Comparison of ENCODE assay signal across 15 mouse cellular contexts in genomic region chr12:57399547-57399946, GRCm38 (mm10).
DNase-seq lines count a peak whose midpoint lies in the region; ATAC-seq and TF ChIP-seq lines count a peak whose summit lies in the region.
"Had no signal": no experiment of that assay in that cellular context is flagged by ENCODE, and none has a peak within 500 bp of the region (broad histone marks: within the 10 kb centered on the region; RNA-seq: fewer than 3 reads in every experiment).

No protein-coding gene starts in this region.

- no peaks in the 10 kb centered on the region for H3K36me3 ChIP-seq in hindbrain, embryonic 13.5 days
- H3K36me3 ChIP-seq in hindbrain, embryonic 12.5 days, result no peaks in the 10 kb centered on the region
- no peaks in the 10 kb centered on the region for H3K36me3 ChIP-seq in forebrain, embryonic 15.5 days
- no peaks in the 10 kb centered on the region for H3K36me3 ChIP-seq in midbrain, embryonic 13.5 days
- H3K36me3 ChIP-seq: G1E had no signal

- peak; percentile 61 for ATAC-seq in hindbrain, embryonic 13.5 days (ENCODE audit: low FRiP score)
- no peak for ATAC-seq in hindbrain, embryonic 12.5 days (ENCODE audit: low FRiP score)
- ATAC-seq in forebrain, embryonic 15.5 days (replicated peaks), result peak; percentile 41; the same call in 1 of the 2 replicates
- peak; percentile 71 for ATAC-seq in midbrain, embryonic 13.5 days

- DNase-seq in brain, embryonic 14.5 days (ENCODE audit: low read depth), result peak; percentile 57
- DNase-seq in right cerebral cortex, adult 2 months (ENCODE audit: low spot score in 2 of 2), result no peak
- DNase-seq in right cerebral cortex, postnatal 14 days, result no peak
- DNase-seq in heart, postnatal 4 days, result no peak
- DNase-seq: B cell, adult 2 months; cerebellum, postnatal 36 days; kidney, adult 8-10 months; thymus, postnatal 14 days had no signal

- WGBS in hindbrain, embryonic 13.5 days, result 37% methylated on average over 4 of the region's 4 CpGs
- WGBS in hindbrain, embryonic 12.5 days, result 48% methylated on average over 4 of the region's 4 CpGs
- WGBS in forebrain, embryonic 15.5 days, result 11% methylated on average over 4 of the region's 4 CpGs
- WGBS in midbrain, embryonic 13.5 days, result 19% methylated on average over 4 of the region's 4 CpGs

- no peak for TF ChIP-seq POLR2A in brain, embryonic 14.5 days (IDR thresholded peaks at IDR 0.05; ENCODE audit: borderline replicate concordance, extremely low read depth, insufficient read depth, insufficient read length, poor library complexity, severe bottlenecking)

- no peak overlapping the region for H3K9ac ChIP-seq in hindbrain, embryonic 13.5 days
- no peak overlapping the region for H3K9ac ChIP-seq in hindbrain, embryonic 12.5 days
- no peak overlapping the region for H3K9ac ChIP-seq in forebrain, embryonic 15.5 days (replicated peaks)
- H3K9ac ChIP-seq in midbrain, embryonic 13.5 days (replicated peaks), result no peak overlapping the region

- no peak overlapping the region for H3K4me3 ChIP-seq in hindbrain, embryonic 13.5 days
- H3K4me3 ChIP-seq in hindbrain, embryonic 12.5 days, result no peak overlapping the region
- no peak overlapping the region for H3K4me3 ChIP-seq in forebrain, embryonic 15.5 days
- H3K4me3 ChIP-seq in midbrain, embryonic 13.5 days (replicated peaks), result no peak overlapping the region
- H3K4me3 ChIP-seq: erythroblast, embryonic 14.5 days; layer of hippocampus, adult 2 months had no signal

- no peaks in the 10 kb centered on the region for H3K27me3 ChIP-seq in hindbrain, embryonic 13.5 days
- H3K27me3 ChIP-seq in hindbrain, embryonic 12.5 days, result no peaks in the 10 kb centered on the region
- H3K27me3 ChIP-seq in forebrain, embryonic 15.5 days, result no peaks in the 10 kb centered on the region
- H3K27me3 ChIP-seq in midbrain, embryonic 13.5 days, result 0 out of 2 replicates have a peak, but pooled peaks cover 5% of the 10 kb centered on the region

- H3K4me1 ChIP-seq in hindbrain, embryonic 13.5 days (replicated peaks), result peaks cover 3% of the 10 kb centered on the region
- peaks cover 5% of the 10 kb centered on the region; the same call in 1 of the 2 replicates for H3K4me1 ChIP-seq in hindbrain, embryonic 12.5 days
- H3K4me1 ChIP-seq in forebrain, embryonic 15.5 days, result peaks cover 8% of the 10 kb centered on the region; the same call in 1 of the 2 replicates
- peaks cover 21% of the 10 kb centered on the region for H3K4me1 ChIP-seq in midbrain, embryonic 13.5 days (replicated peaks)

- H3K9me3 ChIP-seq in hindbrain, embryonic 13.5 days, result no peaks in the 10 kb centered on the region
- no peaks in the 10 kb centered on the region for H3K9me3 ChIP-seq in hindbrain, embryonic 12.5 days (replicated peaks)
- H3K9me3 ChIP-seq in forebrain, embryonic 15.5 days, result no peaks in the 10 kb centered on the region
- no peaks in the 10 kb centered on the region for H3K9me3 ChIP-seq in midbrain, embryonic 13.5 days
- H3K9me3 ChIP-seq: G1E had no signal

- no peak for TF ChIP-seq CTCF in brain, embryonic 14.5 days (IDR thresholded peaks at IDR 0.05; ENCODE audit: borderline replicate concordance, extremely low read depth, insufficient read depth, insufficient read length)

- no peak overlapping the region for H3K27ac ChIP-seq in hindbrain, embryonic 13.5 days
- no peak overlapping the region for H3K27ac ChIP-seq in hindbrain, embryonic 12.5 days
- no peak overlapping the region for H3K27ac ChIP-seq in forebrain, embryonic 15.5 days (replicated peaks)
- H3K27ac ChIP-seq in midbrain, embryonic 13.5 days, result no peak overlapping the region
- H3K27ac ChIP-seq: layer of hippocampus, adult 2 months had no signal

- H3K4me2 ChIP-seq in hindbrain, embryonic 13.5 days, result no peak overlapping the region
- H3K4me2 ChIP-seq in hindbrain, embryonic 12.5 days (replicated peaks), result no peak overlapping the region
- H3K4me2 ChIP-seq in forebrain, embryonic 15.5 days (replicated peaks), result no peak overlapping the region
- no peak overlapping the region for H3K4me2 ChIP-seq in midbrain, embryonic 13.5 days (replicated peaks)
